Comparison of ENCODE assay signal across 39 mouse cellular contexts in the genomic region with DNA sequence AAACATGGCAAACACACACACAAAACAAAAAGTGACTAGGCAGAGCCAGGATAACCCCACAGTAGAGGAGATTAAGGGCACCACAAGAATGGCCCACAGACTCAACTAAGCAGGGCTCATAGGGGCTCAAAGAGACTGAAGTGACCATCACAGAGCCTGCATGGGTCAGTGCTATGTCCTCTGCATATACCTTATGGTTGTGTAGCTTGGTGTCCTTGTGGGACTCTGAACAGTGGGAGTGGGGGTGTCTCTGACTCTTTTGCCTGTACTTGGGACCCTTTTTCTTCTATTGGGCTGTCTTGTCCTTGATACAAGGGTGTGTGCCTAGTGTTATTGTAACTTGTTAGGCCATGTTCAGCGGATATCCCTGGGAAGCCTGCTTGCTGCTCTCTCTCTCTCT. TPM values are rescaled to one million over a fixed set of nuclear protein-coding genes. Genes with fewer than 3 reads are reported as not detected.
"Had no signal": no experiment of that assay in that cellular context is flagged by ENCODE, and none has a peak within 500 bp of the region (broad histone marks: within the 10 kb centered on the region; RNA-seq: fewer than 3 reads in every experiment).

No protein-coding gene starts in this region.

- H3K9ac ChIP-seq: limb, embryonic 12.5 days; limb, embryonic 13.5 days; limb, embryonic 15.5 days; liver, embryonic 12.5 days; liver, embryonic 13.5 days; liver, embryonic 14.5 days; liver, embryonic 15.5 days; liver, postnatal 0 days; lung, embryonic 14.5 days; lung, embryonic 15.5 days; midbrain, embryonic 12.5 days; midbrain, embryonic 13.5 days; midbrain, embryonic 15.5 days; neural tube, embryonic 12.5 days had no signal

- H3K9me3 ChIP-seq: limb, embryonic 10.5 days; limb, embryonic 15.5 days; liver, embryonic 12.5 days; liver, embryonic 13.5 days; liver, embryonic 15.5 days; lung, embryonic 15.5 days; midbrain, embryonic 13.5 days; midbrain, embryonic 15.5 days had no signal

- H3K36me3 ChIP-seq: limb, embryonic 10.5 days; limb, embryonic 12.5 days; limb, embryonic 13.5 days; limb, embryonic 15.5 days; liver, embryonic 12.5 days; liver, embryonic 13.5 days; liver, embryonic 15.5 days; lung, embryonic 15.5 days; midbrain, embryonic 10.5 days; midbrain, embryonic 12.5 days; midbrain, embryonic 13.5 days; midbrain, embryonic 15.5 days; neural tube, embryonic 12.5 days had no signal

- H3K4me3 ChIP-seq: limb, embryonic 10.5 days; limb, embryonic 12.5 days; limb, embryonic 13.5 days; limb, embryonic 15.5 days; liver, embryonic 12.5 days; liver, embryonic 13.5 days; liver, embryonic 15.5 days; lung, embryonic 15.5 days; megakaryocyte, embryonic 14.5 days; midbrain, embryonic 10.5 days; midbrain, embryonic 12.5 days; midbrain, embryonic 13.5 days; midbrain, embryonic 15.5 days; myocyte; neural tube, embryonic 12.5 days had no signal

- DNase-seq: left cerebral cortex, postnatal 4 days; liver; liver, embryonic 13.5 days; liver, postnatal 0 days; lung, adult 18-20 months; lung, adult 2 months; lung, embryonic 14.5 days; lung, postnatal 10 days; lung, postnatal 14 days; lung, postnatal 36 days; lung, postnatal 4 days; midbrain, embryonic 14.5 days had no signal

- H3K27me3 ChIP-seq: limb, embryonic 12.5 days; limb, embryonic 13.5 days; limb, embryonic 15.5 days; liver, embryonic 13.5 days; liver, embryonic 15.5 days; lung, embryonic 15.5 days; midbrain, embryonic 12.5 days; midbrain, embryonic 13.5 days; midbrain, embryonic 15.5 days; neural tube, embryonic 12.5 days had no signal

- H3K4me1 ChIP-seq: limb, embryonic 12.5 days; limb, embryonic 13.5 days; lung, embryonic 15.5 days; midbrain, embryonic 12.5 days; midbrain, embryonic 15.5 days; neural tube, embryonic 12.5 days had no signal

- H3K27ac ChIP-seq: limb, embryonic 10.5 days; limb, embryonic 12.5 days; limb, embryonic 13.5 days; limb, embryonic 15.5 days; liver, embryonic 12.5 days; liver, embryonic 13.5 days; liver, embryonic 14.5 days; liver, embryonic 15.5 days; lung, embryonic 15.5 days; macrophage; midbrain, embryonic 10.5 days; midbrain, embryonic 12.5 days; midbrain, embryonic 13.5 days; midbrain, embryonic 15.5 days; neural tube, embryonic 12.5 days had no signal

RNA-seq across cellular contexts. Expression of a gene that starts 46.5 kb away (rescaled TPM):
- total RNA-seq: left cerebral cortex, postnatal 25 days; left cerebral cortex, postnatal 36 days; liver, adult 2 months; megakaryocyte progenitor cell, adult 5-6 weeks; megakaryocyte, adult 5-6 weeks; monocyte, adult 5-6 weeks had no signal
- polyA plus RNA-seq: limb, embryonic 10.5 days; limb, embryonic 11.5 days; limb, embryonic 12.5 days; limb, embryonic 13.5 days; liver, adult 2 months; liver, embryonic 11.5 days; liver, embryonic 12.5 days; liver, embryonic 13.5 days; liver, embryonic 14.5 days; liver, embryonic 15.5 days; liver, postnatal 0 days; macrophage; midbrain, embryonic 10.5 days; midbrain, embryonic 11.5 days; midbrain, embryonic 12.5 days; midbrain, embryonic 14.5 days; midbrain, embryonic 16.5 days; myocyte; neural tube, embryonic 11.5 days; neural tube, embryonic 12.5 days had no signal
